Mouse (Mus musculus): ENCODE data around the gene Slc6a9.

The Slc6a9 gene

GRCm38 (mm10) chr4:117840821-117841220 lies 6.5 kb downstream of the Slc6a9 start:
- no peak for DNase-seq (ENCODE audit: inconsistent ontology term)

GRCm38 (mm10) chr4:117841566-117841965 lies 7.3 kb downstream of the Slc6a9 start:
- no peak for DNase-seq (ENCODE audit: inconsistent ontology term)

GRCm38 (mm10) chr4:117843101-117843500 lies 8.8 kb downstream of the Slc6a9 start:
- no peak for DNase-seq (ENCODE audit: inconsistent ontology term)

- DNase-seq (ENCODE audit: inconsistent ontology term): no peak
Observed at GRCm38 (mm10) chr4:117844467-117844866, 10.2 kb downstream of the Slc6a9 start.

GRCm38 (mm10) chr4:117845316-117845715 lies 11.0 kb downstream of the Slc6a9 start:
- no peak for DNase-seq (ENCODE audit: inconsistent ontology term)

GRCm38 (mm10) chr4:117846261-117846660 lies 12.0 kb downstream of the Slc6a9 start:
- DNase-seq (ENCODE audit: inconsistent ontology term): no peak

- peak; percentile 81 for DNase-seq (ENCODE audit: inconsistent ontology term)
Observed at GRCm38 (mm10) chr4:117847011-117847410, 12.7 kb downstream of the Slc6a9 start.

- DNase-seq (ENCODE audit: inconsistent ontology term): peak; percentile 26
Observed at GRCm38 (mm10) chr4:117849063-117849462, 14.8 kb downstream of the Slc6a9 start.

GRCm38 (mm10) chr4:117849506-117849905 lies 15.2 kb downstream of the Slc6a9 start:
- DNase-seq (ENCODE audit: inconsistent ontology term): no peak

- DNase-seq (ENCODE audit: inconsistent ontology term): no peak
Observed at GRCm38 (mm10) chr4:117850176-117850575, 15.9 kb downstream of the Slc6a9 start.

- DNase-seq (ENCODE audit: inconsistent ontology term): no peak
Observed at GRCm38 (mm10) chr4:117850871-117851270, 16.6 kb downstream of the Slc6a9 start.

GRCm38 (mm10) chr4:117852152-117852868 lies 18.0 kb downstream of the Slc6a9 start:
- DNase-seq (ENCODE audit: inconsistent ontology term): peak; percentile 43

- DNase-seq (ENCODE audit: inconsistent ontology term): peak; percentile 55
Observed at GRCm38 (mm10) chr4:117855146-117855545, 20.8 kb downstream of the Slc6a9 start.

- peak; percentile 70 for DNase-seq (ENCODE audit: inconsistent ontology term)
Observed at GRCm38 (mm10) chr4:117858794-117859193, 24.5 kb downstream of the Slc6a9 start.

GRCm38 (mm10) chr4:117860570-117860969 lies 26.3 kb downstream of the Slc6a9 start:
- no peak for DNase-seq (ENCODE audit: inconsistent ontology term)

- DNase-seq (ENCODE audit: inconsistent ontology term): no peak
Observed at GRCm38 (mm10) chr4:117862823-117863222, 28.5 kb downstream of the Slc6a9 start.

GRCm38 (mm10) chr4:117866083-117866482 lies 31.8 kb downstream of the Slc6a9 start:
- peak; percentile 84 for DNase-seq (ENCODE audit: inconsistent ontology term)

- no peak for DNase-seq (ENCODE audit: inconsistent ontology term)
Observed at GRCm38 (mm10) chr4:117867000-117867399, 32.7 kb downstream of the Slc6a9 start.

GRCm38 (mm10) chr4:117867823-117868222 lies 33.5 kb downstream of the Slc6a9 start:
- no peak for DNase-seq (ENCODE audit: inconsistent ontology term)

- DNase-seq (ENCODE audit: inconsistent ontology term): no peak
Observed at GRCm38 (mm10) chr4:117869317-117869716, 35.0 kb downstream of the Slc6a9 start.

GRCm38 (mm10) chr4:117870437-117870836 lies 36.1 kb downstream of the Slc6a9 start:
- DNase-seq (ENCODE audit: inconsistent ontology term): no peak

- DNase-seq (ENCODE audit: inconsistent ontology term): no peak
Observed at GRCm38 (mm10) chr4:117871787-117872186, 37.5 kb downstream of the Slc6a9 start.

GRCm38 (mm10) chr4:117872471-117872886 lies 38.2 kb downstream of the Slc6a9 start, which contains the start of gene Ccdc24:
Gene Ccdc24, minus strand, starts transcription at chr4:117872557.
- no peak for DNase-seq (ENCODE audit: inconsistent ontology term)

GRCm38 (mm10) chr4:117873615-117874014 lies 39.3 kb downstream of the Slc6a9 start:
- DNase-seq (ENCODE audit: inconsistent ontology term): no peak

All from Muller cell, postnatal 12 days (primary cell).